Mouse (Mus musculus) forebrain, embryonic 14.5 days (tissue): ENCODE data around the gene Gabrb1. TPM values are rescaled to one million over a fixed set of nuclear protein-coding genes. Genes with fewer than 3 reads are reported as not detected.
A peak's percentile ranks its signal among the peaks of the same experiment; 100 is the strongest.

Experiments used
- ATAC-seq: fragments of 200-750 bp; cut with Nextera tagmentation; 2 replicates; pipeline ENCODE4 v1.8.0; 2017; ENCODE audit warnings: mild to moderate bottlenecking, moderate library complexity
- DNase-seq: peaks from one replicate; pipeline ENCODE4 v3.0.0-alpha.2; 2015; ENCODE audit warnings: low spot score
- H3K27ac ChIP-seq: fragments of 300-500 bp; sonication (generic); 2 replicates; pipeline ENCODE4 v1.5.1; 2014; ENCODE audit warnings: low read depth, mild to moderate bottlenecking, control low read depth, low read length, moderate library complexity
- H3K27me3 ChIP-seq: fragments of 300-500 bp; sonication (generic); replicated peaks from 2 replicates; pipeline ENCODE4 v1.6.1; 2014; ENCODE audit warnings: low read length, control low read depth, mixed read lengths; ENCODE audit not compliant: control insufficient read depth, insufficient read depth
- H3K36me3 ChIP-seq: fragments of 300-500 bp; sonication (generic); 2 replicates; pipeline ENCODE4 v1.6.1; 2014; ENCODE audit warnings: low read length, control low read depth; ENCODE audit not compliant: control insufficient read depth, insufficient read depth
- H3K4me1 ChIP-seq: fragments of 300-500 bp; sonication (generic); 2 replicates; pipeline ENCODE4 v1.6.1; 2014; ENCODE audit warnings: antibody characterized with exemption, low read length, control low read depth; ENCODE audit not compliant: control insufficient read depth, insufficient read depth
- H3K4me2 ChIP-seq: fragments of 300-500 bp; sonication (generic); 2 replicates; pipeline ENCODE4 v1.6.1; 2014; ENCODE audit warnings: mild to moderate bottlenecking, control low read depth, low read length
- H3K4me3 ChIP-seq: fragments of 300-500 bp; sonication (generic); 2 replicates; pipeline ENCODE4 v1.5.1; 2014; ENCODE audit warnings: low read depth, low read length, control low read depth
- H3K9ac ChIP-seq: fragments of 300-500 bp; sonication (generic); 2 replicates; pipeline ENCODE4 v1.6.1; 2014; ENCODE audit warnings: mild to moderate bottlenecking, low read length, control low read depth, moderate library complexity
- H3K9me3 ChIP-seq: fragments of 300-500 bp; sonication (generic); replicated peaks from 2 replicates; pipeline ENCODE4 v1.6.1; 2016; ENCODE audit warnings: low read length, control low read depth, mixed read lengths; ENCODE audit not compliant: control insufficient read depth
- WGBS: fragments of 180-500 bp; shearing (Covaris S2); extraction: QIAGEN DNeasy Blood & Tissue Kit; methylation state at CpG from one replicate; pipeline ENCODE4 v1.1.7; 2014; 5-methylcytosine and 5-hydroxymethylcytosine counted together
- polyA plus RNA-seq: library from polyadenylated mRNA; unstranded; fragments of >200 nt; fragmentation: Nextera tagmentation; extraction: Ambion mirVana; gene quantifications from 2 replicates; pipeline ENCODE4 v1.2.1, GENCODE M21; 2014

The Gabrb1 gene
- polyA plus RNA-seq, 1 experiment from 2014 or later = 8.5 TPM

DNA sequence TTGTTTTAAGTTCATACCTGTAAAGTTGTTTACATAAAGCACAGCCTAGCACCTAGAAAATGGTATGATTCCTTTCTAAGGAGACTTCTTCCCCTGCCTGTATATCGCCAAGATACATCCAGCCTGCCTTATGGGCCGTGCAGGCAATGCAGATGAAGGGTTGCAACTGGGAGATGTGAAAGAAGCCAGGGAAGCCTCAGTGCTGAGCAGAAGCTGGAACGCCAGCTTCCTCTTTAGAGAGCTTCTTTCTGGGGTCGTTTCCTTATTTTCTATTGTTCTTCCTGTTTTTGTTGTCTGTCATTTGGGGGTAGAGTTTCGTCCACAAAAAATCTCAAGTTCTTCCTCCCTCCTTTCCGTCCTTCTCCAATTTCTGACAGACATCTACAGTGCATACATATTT, 512.2 kb downstream of the Gabrb1 start:
- Histone ChIP-seq H3K4me1 (peaks cover 6% of the 10 kb centered on the region), H3K36me3 (peaks cover 2% of the 10 kb centered on the region; the same call in 1 of the 2 replicates), H3K9ac (no peak overlapping the region), H3K27me3 (no peaks in the 10 kb centered on the region), H3K27ac (no peak overlapping the region), H3K9me3 (no peaks in the 10 kb centered on the region), H3K4me2 (no peak overlapping the region), H3K4me3 (no peak overlapping the region)
- 79% methylated on average over 6 of the region's 6 CpGs for WGBS
- ATAC-seq = no peak
- no peak for DNase-seq

DNA sequence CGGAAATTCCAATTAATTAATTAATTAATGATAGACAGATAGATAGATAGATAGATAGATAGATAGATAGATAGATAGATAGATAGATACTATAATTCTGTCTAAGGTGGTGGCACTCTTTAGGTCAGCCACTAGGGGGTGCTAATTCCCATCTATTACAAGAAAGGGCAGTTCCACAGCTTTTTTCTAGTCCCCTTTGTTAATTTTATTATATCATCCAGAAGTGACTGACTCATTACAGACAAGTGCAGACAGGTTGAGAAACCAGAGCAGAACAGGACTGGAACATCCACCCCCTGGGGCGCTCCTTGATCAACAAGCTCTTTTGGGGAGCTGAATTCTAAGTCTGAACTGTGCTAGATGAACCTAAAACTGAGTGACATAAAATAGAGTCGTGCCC, 514.8 kb downstream of the Gabrb1 start:
- no peak for ATAC-seq
- no peaks in the 10 kb centered on the region for H3K4me1 ChIP-seq
- no peaks in the 10 kb centered on the region for H3K9me3 ChIP-seq
- H3K4me2 ChIP-seq = no peak overlapping the region
- H3K4me3 ChIP-seq = no peak overlapping the region
- no peak overlapping the region for H3K27ac ChIP-seq
- H3K9ac ChIP-seq = no peak overlapping the region
- no peaks in the 10 kb centered on the region for H3K27me3 ChIP-seq
- no peaks in the 10 kb centered on the region for H3K36me3 ChIP-seq
- peak; percentile 69 for DNase-seq
- WGBS = 32% methylated on average over 3 of the region's 3 CpGs

DNA sequence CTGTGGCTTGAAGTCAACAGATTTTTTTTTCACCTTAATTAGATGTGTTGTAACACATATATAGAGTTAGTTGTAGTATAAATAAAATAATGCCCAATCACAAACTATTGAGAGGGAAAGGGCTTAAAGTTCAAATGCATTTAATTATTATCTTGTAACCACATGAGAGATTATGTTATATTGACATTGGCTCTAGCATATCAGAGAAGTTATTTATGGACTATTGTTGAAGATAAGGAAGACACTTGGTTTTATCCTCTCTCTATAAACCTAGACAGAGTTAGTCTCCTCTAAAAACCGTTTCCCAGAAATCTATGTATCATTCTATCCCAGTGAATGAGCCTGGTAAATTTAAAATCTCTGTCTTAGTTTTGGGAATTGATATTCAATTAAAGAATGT, 515.6 kb downstream of the Gabrb1 start:
- Histone ChIP-seq H3K27me3 (no peaks in the 10 kb centered on the region), H3K27ac (no peak overlapping the region), H3K9ac (no peak overlapping the region), H3K36me3 (no peaks in the 10 kb centered on the region), H3K4me2 (no peak overlapping the region), H3K4me1 (no peaks in the 10 kb centered on the region), H3K4me3 (no peak overlapping the region), H3K9me3 (no peaks in the 10 kb centered on the region)
- 76% methylated on average over 1 of the region's 1 CpGs for WGBS
- ATAC-seq (no peak), DNase-seq (no peak)

DNA sequence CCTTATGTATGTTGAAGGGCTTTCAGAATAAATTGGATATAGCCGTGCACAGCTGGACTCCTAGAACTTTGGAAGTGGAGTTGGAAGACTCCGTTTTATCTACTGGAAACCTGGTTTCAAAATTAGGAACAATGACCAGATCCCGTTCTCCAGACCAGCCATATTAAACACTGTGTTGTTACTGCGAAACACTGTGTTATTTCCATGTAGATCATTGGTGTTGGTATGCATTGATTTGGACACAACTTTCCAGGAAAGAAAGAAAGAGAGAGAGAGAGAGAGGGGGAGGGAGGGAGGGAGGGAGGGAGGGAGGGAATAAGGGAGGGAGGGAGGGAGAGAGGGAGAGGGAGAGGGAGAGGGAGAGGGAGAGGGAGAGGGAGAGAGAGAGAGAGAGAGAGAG, 517.1 kb downstream of the Gabrb1 start:
- no peak overlapping the region for H3K4me2 ChIP-seq
- no peak for DNase-seq
- H3K9me3 ChIP-seq = no peaks in the 10 kb centered on the region
- H3K36me3 ChIP-seq = no peaks in the 10 kb centered on the region
- H3K27me3 ChIP-seq = no peaks in the 10 kb centered on the region
- ATAC-seq = no peak
- WGBS = 68% methylated on average over 4 of the region's 4 CpGs
- H3K4me3 ChIP-seq = no peak overlapping the region
- no peaks in the 10 kb centered on the region for H3K4me1 ChIP-seq
- H3K27ac ChIP-seq = no peak overlapping the region
- no peak overlapping the region for H3K9ac ChIP-seq

DNA sequence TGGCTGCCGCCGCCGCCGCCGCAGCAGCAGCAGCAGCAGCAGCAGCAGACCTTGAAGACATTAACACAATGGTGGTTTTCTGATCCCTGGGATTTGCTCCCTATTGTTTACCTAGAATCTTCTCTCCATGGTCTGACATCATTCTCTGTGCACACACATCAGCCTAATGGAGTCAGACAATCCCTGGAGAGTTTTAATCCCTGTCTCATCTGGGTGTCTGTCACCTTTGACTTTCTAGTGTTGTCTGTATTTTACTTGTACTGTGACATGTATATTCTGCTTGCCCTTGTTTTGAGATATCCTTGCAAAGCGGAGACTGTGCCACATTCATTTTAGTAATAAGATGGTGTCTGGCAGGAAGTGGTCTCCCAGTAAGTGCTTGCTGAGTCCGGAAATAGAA, 517.6 kb downstream of the Gabrb1 start:
- ATAC-seq = peak; percentile 45; the same call in 1 of the 2 replicates
- peak; percentile 24 for DNase-seq
- WGBS = 18% methylated on average over 7 of the region's 7 CpGs
- H3K36me3 ChIP-seq = no peaks in the 10 kb centered on the region
- no peak overlapping the region for H3K27ac ChIP-seq
- H3K4me3 ChIP-seq = no peak overlapping the region
- no peaks in the 10 kb centered on the region for H3K27me3 ChIP-seq
- no peak overlapping the region; the same call in 1 of the 2 replicates for H3K9ac ChIP-seq
- H3K9me3 ChIP-seq = no peaks in the 10 kb centered on the region
- H3K4me2 ChIP-seq = peak overlapping the region; percentile 12; the same call in 1 of the 2 replicates
- no peaks in the 10 kb centered on the region for H3K4me1 ChIP-seq

DNA sequence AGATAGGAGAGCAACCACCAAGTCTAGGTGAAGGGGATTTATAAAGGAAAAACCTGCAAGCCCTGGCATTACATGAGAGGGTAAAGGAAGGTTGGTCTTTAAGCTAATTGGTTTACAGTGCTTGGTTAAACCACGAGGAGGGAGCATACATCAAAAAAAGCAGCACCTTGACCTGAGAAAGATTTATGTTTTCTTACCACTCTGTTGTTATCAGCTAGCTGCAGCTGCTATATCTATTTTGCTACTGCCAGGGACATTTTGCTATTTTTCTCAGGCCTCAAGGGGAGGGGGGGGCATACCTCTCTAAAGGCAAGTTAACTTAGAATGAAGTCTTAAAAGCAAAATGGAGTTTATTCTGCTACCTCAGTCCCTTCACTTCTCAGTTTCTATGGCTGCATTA, 523.3 kb downstream of the Gabrb1 start:
- Histone ChIP-seq H3K9me3 (no peaks in the 10 kb centered on the region), H3K4me2 (no peak overlapping the region), H3K9ac (no peak overlapping the region), H3K4me1 (no peaks in the 10 kb centered on the region), H3K27me3 (no peaks in the 10 kb centered on the region), H3K36me3 (no peaks in the 10 kb centered on the region), H3K27ac (no peak overlapping the region), H3K4me3 (no peak overlapping the region)
- no peak for ATAC-seq
- DNase-seq = no peak
- WGBS = 50% methylated on average over 1 of the region's 1 CpGs

DNA sequence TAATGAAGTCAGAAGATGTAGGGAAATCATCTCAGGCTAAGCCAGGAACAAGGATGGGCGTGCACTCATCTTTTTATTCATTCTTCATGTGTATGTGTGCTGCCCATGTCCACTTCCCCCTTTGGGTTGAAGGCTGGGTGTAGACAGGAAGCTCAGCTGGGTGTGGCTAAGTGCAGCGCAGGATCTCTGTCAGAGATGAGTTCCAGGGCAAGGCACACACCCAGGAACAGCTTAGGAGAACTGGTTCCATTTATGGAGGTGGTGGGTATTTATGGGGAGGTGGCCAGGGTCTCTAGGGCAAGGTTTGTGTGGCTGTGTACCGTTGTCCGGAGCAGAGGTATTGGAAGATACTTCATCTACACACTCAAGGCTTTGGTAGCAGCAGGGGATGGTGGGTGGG, 524.9 kb downstream of the Gabrb1 start:
- H3K9me3 ChIP-seq = no peaks in the 10 kb centered on the region
- 89% methylated on average over 4 of the region's 4 CpGs for WGBS
- H3K4me1 ChIP-seq = no peaks in the 10 kb centered on the region
- ATAC-seq (no peak), DNase-seq (no peak)
- no peak overlapping the region for H3K4me2 ChIP-seq
- H3K27me3 ChIP-seq = no peaks in the 10 kb centered on the region
- no peaks in the 10 kb centered on the region for H3K36me3 ChIP-seq
- H3K27ac ChIP-seq = no peak overlapping the region
- no peak overlapping the region for H3K4me3 ChIP-seq
- H3K9ac ChIP-seq = no peak overlapping the region

DNA sequence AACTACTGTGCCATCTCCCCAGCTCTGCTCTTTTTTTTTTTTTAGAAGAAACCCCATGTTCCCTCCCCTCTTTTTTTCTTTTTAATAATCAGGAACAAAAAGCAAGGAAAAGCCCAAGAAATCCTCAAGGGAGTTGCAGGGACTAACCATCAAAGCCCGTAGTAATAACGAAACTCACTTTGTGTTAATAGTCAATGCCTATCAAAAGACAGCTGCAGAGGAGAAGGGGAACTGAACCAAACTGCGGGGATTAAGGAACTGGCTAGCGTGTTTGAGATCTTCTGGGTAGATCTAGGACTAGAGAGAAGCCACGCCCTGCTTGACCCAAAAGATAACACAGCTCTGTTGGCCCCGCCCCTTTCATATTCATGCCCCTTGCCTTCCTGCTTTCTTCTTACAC, 526.0 kb downstream of the Gabrb1 start:
- Histone ChIP-seq H3K36me3 (no peaks in the 10 kb centered on the region), H3K27ac (no peak overlapping the region), H3K9me3 (no peaks in the 10 kb centered on the region), H3K27me3 (no peaks in the 10 kb centered on the region), H3K9ac (no peak overlapping the region), H3K4me3 (no peak overlapping the region), H3K4me1 (no peaks in the 10 kb centered on the region), H3K4me2 (no peak overlapping the region)
- 86% methylated on average over 6 of the region's 6 CpGs for WGBS
- DNase-seq = no peak
- ATAC-seq = no peak

DNA sequence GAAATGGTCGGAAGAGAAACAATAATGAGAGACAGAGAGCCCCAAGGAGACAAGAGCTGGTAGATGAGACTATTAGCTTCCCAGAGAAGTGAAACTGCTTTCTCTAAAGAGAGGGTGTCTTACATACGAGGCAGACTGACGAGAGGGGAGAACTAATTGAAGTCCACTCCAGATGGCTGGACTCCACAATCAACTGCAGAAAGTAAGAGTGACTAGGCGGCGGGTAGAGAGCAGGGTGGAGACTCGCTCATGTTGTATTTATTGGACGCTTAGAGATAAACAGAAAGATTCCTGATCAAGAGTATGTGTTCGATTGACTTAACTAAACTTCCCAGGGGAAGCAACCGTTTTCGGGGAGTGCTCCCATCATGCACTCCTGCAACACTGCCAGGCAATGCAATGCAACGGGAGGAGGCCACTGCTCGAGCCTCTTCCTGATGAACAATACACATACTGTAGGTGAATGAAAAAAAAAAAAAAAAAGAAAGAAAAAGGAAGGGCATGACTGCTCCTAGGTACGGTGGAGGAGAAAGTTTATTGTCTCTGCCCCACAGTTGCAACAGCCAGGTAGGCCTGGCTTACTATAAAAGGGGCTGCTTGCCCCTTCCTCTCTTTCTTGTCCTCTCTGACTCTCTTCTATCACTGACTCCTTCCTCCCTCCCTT, 526.7 kb downstream of the Gabrb1 start:
- no peak overlapping the region for H3K4me3 ChIP-seq
- H3K27ac ChIP-seq = no peak overlapping the region
- no peaks in the 10 kb centered on the region for H3K27me3 ChIP-seq
- no peak overlapping the region for H3K4me2 ChIP-seq
- DNase-seq = no peak
- ATAC-seq = no peak
- H3K4me1 ChIP-seq = no peaks in the 10 kb centered on the region
- no peaks in the 10 kb centered on the region for H3K9me3 ChIP-seq
- H3K9ac ChIP-seq = no peak overlapping the region
- no peaks in the 10 kb centered on the region for H3K36me3 ChIP-seq
- 87% methylated on average over 13 of the region's 13 CpGs for WGBS
